Mouse (Mus musculus) heart, embryonic 16.5 days (tissue): Measurements from ENCODE around the gene Vav3. TPM values are rescaled to one million over a fixed set of nuclear protein-coding genes. Genes with fewer than 3 reads are reported as not detected.

ENCODE experiments used
- ATAC-seq: fragments of 200-750 bp; cut with Nextera tagmentation; replicated peaks from 2 replicates; pipeline ENCODE4 v1.8.0; 2017; ENCODE audit warnings: moderate number of reproducible peaks; ENCODE audit not compliant: insufficient read depth, low FRiP score; ENCODE audit errors: extremely low read depth
- H3K27ac ChIP-seq: fragments of 300-500 bp; sonication (generic); 2 replicates; pipeline ENCODE4 v1.5.1; 2014; ENCODE audit warnings: mild to moderate bottlenecking, low read length, control low read depth, moderate library complexity
- H3K27me3 ChIP-seq: fragments of 300-500 bp; sonication (generic); 2 replicates; pipeline ENCODE4 v1.6.1; 2014; ENCODE audit warnings: low read length, mixed read lengths; ENCODE audit not compliant: control insufficient read depth, insufficient read depth
- H3K36me3 ChIP-seq: fragments of 300-500 bp; sonication (generic); 2 replicates; pipeline ENCODE4 v1.6.1; 2014; ENCODE audit not compliant: control insufficient read depth, insufficient read depth
- H3K4me1 ChIP-seq: fragments of 300-500 bp; sonication (generic); 2 replicates; pipeline ENCODE4 v1.6.1; 2014; ENCODE audit warnings: low read length, mixed read lengths; ENCODE audit not compliant: control insufficient read depth, insufficient read depth
- H3K4me2 ChIP-seq: fragments of 300-500 bp; sonication (generic); 2 replicates; pipeline ENCODE4 v1.6.1; 2014; ENCODE audit warnings: low read depth, mild to moderate bottlenecking, control low read depth, low read length
- H3K4me3 ChIP-seq: fragments of 300-500 bp; sonication (generic); 2 replicates; pipeline ENCODE4 v1.5.1; 2014; ENCODE audit warnings: mild to moderate bottlenecking, control low read depth, low read length
- H3K9ac ChIP-seq: fragments of 300-500 bp; sonication (generic); 2 replicates; pipeline ENCODE4 v1.6.1; 2014; ENCODE audit warnings: low read length, control low read depth
- H3K9me3 ChIP-seq: fragments of 300-500 bp; sonication (generic); replicated peaks from 2 replicates; pipeline ENCODE4 v1.6.1; 2016; ENCODE audit warnings: low read length; ENCODE audit not compliant: control insufficient read depth
- WGBS: fragments of 180-500 bp; shearing (Covaris S2); extraction: QIAGEN DNeasy Blood & Tissue Kit; methylation state at CpG from one replicate; pipeline ENCODE4 v1.1.7; 2014; 5-methylcytosine and 5-hydroxymethylcytosine counted together
- polyA plus RNA-seq: library from polyadenylated mRNA; unstranded; fragments of >200 nt; fragmentation: Nextera tagmentation; extraction: Ambion mirVana; gene quantifications from 2 replicates; pipeline ENCODE4 v1.2.1, GENCODE M21; 2015

The Vav3 gene
- 7.5 and 8.0 TPM in 2 replicates for polyA plus RNA-seq

GRCm38 (mm10) chr3:109340274-109341070, at the start of gene Vav3:
Gene Vav3, plus strand, starts transcription at chr3:109340653.
- Histone ChIP-seq H3K4me3 (peak within 1 kb of the TSS; percentile 82), H3K27ac (peak within 1 kb of the TSS; percentile 90), H3K4me2 (peak within 1 kb of the TSS; percentile 94), H3K4me1 (peaks cover 2% of the 10 kb centered on the region), H3K9me3 (no peaks in the 10 kb centered on the region), H3K9ac (peak within 1 kb of the TSS; percentile 84), H3K36me3 (no peaks in the 10 kb centered on the region), H3K27me3 (no peaks in the 10 kb centered on the region)
- peak; percentile 81 for ATAC-seq
- under 1% methylated on average over 87 of the region's 92 CpGs for WGBS

GRCm38 (mm10) chr3:109298857-109299256, 41.6 kb upstream of the Vav3 start:
- ATAC-seq: peak; percentile 28; the same call in 1 of the 2 replicates
- 52% methylated on average over 6 of the region's 6 CpGs for WGBS

GRCm38 (mm10) chr3:109299303-109300074, 41.0 kb upstream of the Vav3 start:
- peak; percentile 32; the same call in 1 of the 2 replicates for ATAC-seq
- H3K9ac ChIP-seq: no peak overlapping the region
- H3K9me3 ChIP-seq: no peaks in the 10 kb centered on the region
- 75% methylated on average over 4 of the region's 4 CpGs for WGBS
- H3K36me3 ChIP-seq: no peaks in the 10 kb centered on the region
- H3K27ac ChIP-seq: no peak overlapping the region
- 0 out of 2 replicates have a peak, but pooled peaks cover 4% of the 10 kb centered on the region for H3K4me1 ChIP-seq
- H3K27me3 ChIP-seq: no peaks in the 10 kb centered on the region
- H3K4me3 ChIP-seq: no peak overlapping the region
- H3K4me2 ChIP-seq: no peak overlapping the region

More at GRCm38 (mm10) chr3:109298857-109299256, 41.6 kb upstream of the Vav3 start:
- Histone ChIP-seq H3K9ac (no peak overlapping the region), H3K9me3 (no peaks in the 10 kb centered on the region), H3K4me1 (0 out of 2 replicates have a peak, but pooled peaks cover 4% of the 10 kb centered on the region), H3K4me3 (no peak overlapping the region), H3K4me2 (no peak overlapping the region), H3K36me3 (no peaks in the 10 kb centered on the region), H3K27me3 (no peaks in the 10 kb centered on the region), H3K27ac (no peak overlapping the region)

GRCm38 (mm10) chr3:109302059-109302458, 38.4 kb upstream of the Vav3 start:
- Histone ChIP-seq H3K4me2 (no peak overlapping the region), H3K27me3 (no peaks in the 10 kb centered on the region), H3K4me3 (no peak overlapping the region), H3K4me1 (0 out of 2 replicates have a peak, but pooled peaks cover 2% of the 10 kb centered on the region), H3K36me3 (no peaks in the 10 kb centered on the region), H3K9ac (no peak overlapping the region), H3K27ac (no peak overlapping the region), H3K9me3 (no peaks in the 10 kb centered on the region)
- no peak for ATAC-seq
- WGBS: 63% methylated on average over 2 of the region's 2 CpGs

GRCm38 (mm10) chr3:109307406-109307805, 33.0 kb upstream of the Vav3 start:
- H3K27me3 ChIP-seq: no peaks in the 10 kb centered on the region
- ATAC-seq: no peak
- H3K9ac ChIP-seq: no peak overlapping the region
- H3K36me3 ChIP-seq: no peaks in the 10 kb centered on the region
- no peak overlapping the region for H3K27ac ChIP-seq
- H3K4me2 ChIP-seq: no peak overlapping the region
- no peak overlapping the region for H3K4me3 ChIP-seq
- no peaks in the 10 kb centered on the region for H3K9me3 ChIP-seq
- 73% methylated on average over 7 of the region's 7 CpGs for WGBS
- H3K4me1 ChIP-seq: no peaks in the 10 kb centered on the region

- H3K4me2 ChIP-seq: no peak overlapping the region
- no peak overlapping the region for H3K27ac ChIP-seq
- no peaks in the 10 kb centered on the region for H3K4me1 ChIP-seq
- no peak overlapping the region for H3K4me3 ChIP-seq
- no peaks in the 10 kb centered on the region for H3K9me3 ChIP-seq
- no peak overlapping the region for H3K9ac ChIP-seq
- no peaks in the 10 kb centered on the region for H3K27me3 ChIP-seq
- H3K36me3 ChIP-seq: no peaks in the 10 kb centered on the region
- ATAC-seq: no peak
- WGBS: 45% methylated on average over 3 of the region's 3 CpGs
These were observed 32.0 kb upstream of the Vav3 start for GRCm38 (mm10) chr3:109308468-109308867.

GRCm38 (mm10) chr3:109309317-109310265, 30.9 kb upstream of the Vav3 start:
- no peak overlapping the region for H3K9ac ChIP-seq
- no peak overlapping the region for H3K27ac ChIP-seq
- no peaks in the 10 kb centered on the region for H3K4me1 ChIP-seq
- no peak overlapping the region for H3K4me2 ChIP-seq
- ATAC-seq: peak; percentile 79
- WGBS: 60% methylated on average over 18 of the region's 18 CpGs
- no peak overlapping the region for H3K4me3 ChIP-seq
- no peaks in the 10 kb centered on the region for H3K9me3 ChIP-seq
- H3K27me3 ChIP-seq: no peaks in the 10 kb centered on the region
- no peaks in the 10 kb centered on the region for H3K36me3 ChIP-seq

GRCm38 (mm10) chr3:109311172-109311824, 29.2 kb upstream of the Vav3 start:
- no peaks in the 10 kb centered on the region for H3K27me3 ChIP-seq
- H3K9me3 ChIP-seq: no peaks in the 10 kb centered on the region
- H3K4me2 ChIP-seq: no peak overlapping the region
- H3K36me3 ChIP-seq: no peaks in the 10 kb centered on the region
- H3K9ac ChIP-seq: no peak overlapping the region
- ATAC-seq: no peak
- no peak overlapping the region for H3K4me3 ChIP-seq
- no peak overlapping the region for H3K27ac ChIP-seq
- no peaks in the 10 kb centered on the region for H3K4me1 ChIP-seq
- 80% methylated on average over 6 of the region's 6 CpGs for WGBS
